Comparison of ENCODE assay signal across 8 mouse cellular contexts in genomic region chr12:25094621-25095521, GRCm38 (mm10). TPM values are rescaled to one million over a fixed set of nuclear protein-coding genes. Genes with fewer than 3 reads are reported as not detected.
DNase-seq lines count a peak whose midpoint lies in the region; ATAC-seq and TF ChIP-seq lines count a peak whose summit lies in the region.

No protein-coding gene starts in this region.

- peak overlapping the region; percentile 95 for H3K4me2 ChIP-seq in forebrain, embryonic 15.5 days (replicated peaks)
- H3K4me2 ChIP-seq in intestine, embryonic 14.5 days (ENCODE audit: low read length), result peak overlapping the region; percentile 89
- H3K4me2 ChIP-seq in liver, postnatal 0 days (ENCODE audit: low read depth, low read length), result peak overlapping the region; percentile 92

- no peaks in the 10 kb centered on the region for H3K9me3 ChIP-seq in forebrain, embryonic 15.5 days
- no peaks in the 10 kb centered on the region for H3K9me3 ChIP-seq in intestine, embryonic 14.5 days (ENCODE audit: control insufficient read depth, low read length)
- H3K9me3 ChIP-seq in liver, postnatal 0 days (ENCODE audit: low read length), result no peaks in the 10 kb centered on the region

- 9% methylated on average over 22 of the region's 22 CpGs for WGBS in spleen, adult 2 months
- 4% methylated on average over 22 of the region's 22 CpGs for WGBS in bone marrow, adult 2 months
- WGBS in forebrain, embryonic 15.5 days, result 1% methylated on average over 22 of the region's 22 CpGs
- WGBS in intestine, embryonic 14.5 days, result under 1% methylated on average over 22 of the region's 22 CpGs
- 2% methylated on average over 22 of the region's 22 CpGs for WGBS in liver, postnatal 0 days (ENCODE audit: insufficient replicate concordance)

- TF ChIP-seq CTCF in spleen, adult 2 months (IDR thresholded peaks at IDR 0.05; ENCODE audit: extremely low read depth, insufficient read depth, insufficient read length, insufficient replicate concordance), result no peak
- no peak for TF ChIP-seq CTCF in bone marrow, adult 2 months (IDR thresholded peaks at IDR 0.05; ENCODE audit: control insufficient read depth, insufficient read depth, low read length)
- peak; percentile 25 for TF ChIP-seq CTCF in liver, postnatal 0 days (IDR thresholded peaks at IDR 0.05; ENCODE audit: low read depth)

- H3K36me3 ChIP-seq in spleen, adult 2 months (ENCODE audit: control insufficient read depth, insufficient read depth, low read length), result no peaks in the 10 kb centered on the region
- no peaks in the 10 kb centered on the region for H3K36me3 ChIP-seq in forebrain, embryonic 15.5 days
- H3K36me3 ChIP-seq in intestine, embryonic 14.5 days (ENCODE audit: control insufficient read depth, insufficient read depth, low read length), result 0 out of 2 replicates have a peak, but pooled peaks cover 3% of the 10 kb centered on the region
- no peaks in the 10 kb centered on the region for H3K36me3 ChIP-seq in liver, postnatal 0 days (replicated peaks; ENCODE audit: insufficient read depth, low read length)

- no peak for DNase-seq in spleen, adult 2 months (ENCODE audit: low read depth in 1 of 2, low spot score in 2 of 2)
- no peak for DNase-seq in spleen, postnatal 14 days (ENCODE audit: low spot score in 2 of 2)
- DNase-seq in intestine, embryonic 14.5 days (ENCODE audit: low spot score), result peak; percentile 77
- peak; percentile 26 for DNase-seq in liver, postnatal 0 days
- DNase-seq in retina, postnatal 1 day, result peak; percentile 36
- DNase-seq in gastrocnemius, postnatal 4 days (ENCODE audit: low spot score in 2 of 2), result no peak

- H3K4me3 ChIP-seq in spleen, adult 2 months (ENCODE audit: extremely low read depth, insufficient read depth, insufficient read length), result peak overlapping the region; percentile 70
- H3K4me3 ChIP-seq in bone marrow, adult 2 months (replicated peaks; ENCODE audit: control insufficient read depth, low read depth, low read length), result peak overlapping the region; percentile 84
- peak overlapping the region; percentile 85 for H3K4me3 ChIP-seq in forebrain, embryonic 15.5 days
- H3K4me3 ChIP-seq in intestine, embryonic 14.5 days (ENCODE audit: low read depth, low read length), result peak overlapping the region; percentile 94
- H3K4me3 ChIP-seq in liver, postnatal 0 days (ENCODE audit: low read depth, low read length), result peak overlapping the region; percentile 79

- H3K27ac ChIP-seq in spleen, adult 2 months (ENCODE audit: insufficient read depth, low read length), result peak overlapping the region; percentile 55
- peak overlapping the region; percentile 29; the same call in 1 of the 2 replicates for H3K27ac ChIP-seq in bone marrow, adult 2 months (ENCODE audit: control insufficient read depth, insufficient read depth, low read depth, low read length, poor library complexity)
- H3K27ac ChIP-seq in forebrain, embryonic 15.5 days (replicated peaks), result peak overlapping the region; percentile 80
- H3K27ac ChIP-seq in intestine, embryonic 14.5 days (ENCODE audit: low read depth), result peak overlapping the region; percentile 74
- peak overlapping the region; percentile 77 for H3K27ac ChIP-seq in liver, postnatal 0 days (ENCODE audit: low read depth)

- H3K27me3 ChIP-seq in spleen, adult 2 months (ENCODE audit: control insufficient read depth, insufficient read depth, low read length), result peaks cover 8% of the 10 kb centered on the region
- 0 out of 2 replicates have a peak, but pooled peaks cover 3% of the 10 kb centered on the region for H3K27me3 ChIP-seq in forebrain, embryonic 15.5 days
- no peaks in the 10 kb centered on the region for H3K27me3 ChIP-seq in intestine, embryonic 14.5 days (replicated peaks; ENCODE audit: control insufficient read depth, insufficient read depth, low read length)
- H3K27me3 ChIP-seq in liver, postnatal 0 days (ENCODE audit: insufficient read depth, low read length), result peaks cover 19% of the 10 kb centered on the region

- no peak for TF ChIP-seq POLR2A in spleen, adult 2 months (IDR thresholded peaks at IDR 0.05; ENCODE audit: low read depth, low read length)
- TF ChIP-seq POLR2A in bone marrow, adult 2 months (IDR thresholded peaks at IDR 0.05; ENCODE audit: borderline replicate concordance, control insufficient read depth, low read depth, low read length), result no peak

- peaks cover 14% of the 10 kb centered on the region for H3K4me1 ChIP-seq in spleen, adult 2 months (ENCODE audit: control insufficient read depth, insufficient read depth, insufficient read length)
- peaks cover 1% of the 10 kb centered on the region; the same call in 1 of the 2 replicates for H3K4me1 ChIP-seq in bone marrow, adult 2 months (ENCODE audit: control insufficient read depth, insufficient read depth, low read length)
- peaks cover 48% of the 10 kb centered on the region for H3K4me1 ChIP-seq in forebrain, embryonic 15.5 days
- peaks cover 20% of the 10 kb centered on the region for H3K4me1 ChIP-seq in intestine, embryonic 14.5 days (replicated peaks; ENCODE audit: control insufficient read depth, insufficient read depth, low read length)
- peaks cover 22% of the 10 kb centered on the region for H3K4me1 ChIP-seq in liver, postnatal 0 days (ENCODE audit: insufficient read depth)

- peak overlapping the region; percentile 84 for H3K9ac ChIP-seq in forebrain, embryonic 15.5 days (replicated peaks)
- H3K9ac ChIP-seq in intestine, embryonic 14.5 days (ENCODE audit: low read length), result peak overlapping the region; percentile 93
- H3K9ac ChIP-seq in liver, postnatal 0 days (replicated peaks), result peak overlapping the region; percentile 79

- TF ChIP-seq EP300 in liver, postnatal 0 days (IDR thresholded peaks at IDR 0.05; ENCODE audit: low read depth), result no peak

- no peak for ATAC-seq in forebrain, embryonic 15.5 days (replicated peaks)
- no peak for ATAC-seq in intestine, embryonic 14.5 days (replicated peaks; ENCODE audit: low FRiP score, low TSS enrichment, low read depth)
- no peak for ATAC-seq in liver, postnatal 0 days

RNA-seq across cellular contexts. Expression of gene Id2, which starts 2.1 kb away (rescaled TPM):
- polyA plus RNA-seq in spleen, adult 2 months (2012; rRNA removed), result 106 and 113 TPM in 2 replicates
- 23.2 and 39.6 TPM in 2 replicates for polyA plus RNA-seq in bone marrow, adult 2 months (2011; ENCODE audit: insufficient read depth, insufficient read length, low replicate concordance, missing spikeins)
- 509 and 581 TPM in 2 replicates for polyA plus RNA-seq in forebrain, embryonic 15.5 days (2015; fragmentation: Nextera tagmentation; extraction: Ambion mirVana)
- 502 and 573 TPM in 2 replicates for polyA plus RNA-seq in intestine, embryonic 14.5 days (2014; fragmentation: Nextera tagmentation; extraction: Ambion mirVana)
- 245 and 376 TPM in 2 replicates for polyA plus RNA-seq in liver, postnatal 0 days (2015; fragmentation: Nextera tagmentation; extraction: Ambion mirVana)
- total RNA-seq in gastrocnemius, postnatal 4 days (2021), result 10 to 100 TPM; 18.8 to 23.9 TPM

Comparison
In these comparisons a context has a peak if more than half of its experiments do, and no peak if none do; other contexts are left out.
1. DNase-seq: peak in intestine, embryonic 14.5 days (single experiment), liver, postnatal 0 days (single experiment) and retina, postnatal 1 day (single experiment); none in spleen, adult 2 months (0 of 2), spleen, postnatal 14 days (0 of 2) and gastrocnemius, postnatal 4 days (0 of 2).
2. H3K27ac ChIP-seq: peak in every context shown above with its lines; median percentile 80 in forebrain, embryonic 15.5 days; 77 in liver, postnatal 0 days; 74 in intestine, embryonic 14.5 days; 55 in spleen, adult 2 months; 29 in bone marrow, adult 2 months.
3. Peak in every context shown above with its lines, with median percentiles within 50 percentile points of each other: H3K4me3 ChIP-seq, H3K4me2 ChIP-seq and H3K9ac ChIP-seq.